Mouse (Mus musculus): ENCODE results near the gene Spdl1.

GRCm38 (mm10) chr11:34784864-34785263 lies 48.6 kb downstream of the Spdl1 start:
- no peak for TF ChIP-seq GATA1 (IDR thresholded peaks at IDR 0.05; ENCODE audit: low read length)
- no peak for TF ChIP-seq TAL1 (IDR thresholded peaks at IDR 0.05; ENCODE audit: low read length)

All from erythroblast, embryonic 14.5 days (primary cell).